In genomic region chr13:88806269-88806668, GRCm38 (mm10) we compare ENCODE assay signal across 20 mouse cellular contexts. TPM values are rescaled to one million over a fixed set of nuclear protein-coding genes. Genes with fewer than 3 reads are reported as not detected.
DNase-seq lines count a peak whose midpoint lies in the region; ATAC-seq and TF ChIP-seq lines count a peak whose summit lies in the region.
"Had no signal": no experiment of that assay in that cellular context is flagged by ENCODE, and none has a peak within 500 bp of the region (broad histone marks: within the 10 kb centered on the region; RNA-seq: fewer than 3 reads in every experiment).

No protein-coding gene starts in this region.

- 0 out of 2 replicates have a peak, but pooled peaks have one; percentile 10 for ATAC-seq in lung, embryonic 16.5 days (ENCODE audit: low read depth)
- ATAC-seq in midbrain, postnatal 0 days (ENCODE audit: low FRiP score), result no peak
- ATAC-seq: forebrain, embryonic 13.5 days; forebrain, embryonic 15.5 days; forebrain, postnatal 0 days had no signal

- no peaks in the 10 kb centered on the region for H3K27me3 ChIP-seq in lung, embryonic 16.5 days (ENCODE audit: control insufficient read depth, insufficient read depth, low read depth, low read length)
- H3K27me3 ChIP-seq in MEL (ENCODE audit: control insufficient read depth in 1 of 2, insufficient read depth in 2 of 2, low read length in 2 of 2), result no peaks in the 10 kb centered on the region
- no peaks in the 10 kb centered on the region for H3K27me3 ChIP-seq in myocyte (ENCODE audit: control insufficient read depth, insufficient read depth, insufficient read length)
- H3K27me3 ChIP-seq in midbrain, postnatal 0 days (ENCODE audit: insufficient read depth, low read length), result no peaks in the 10 kb centered on the region
- H3K27me3 ChIP-seq: embryonic facial prominence, embryonic 12.5 days; forebrain, embryonic 13.5 days; forebrain, embryonic 15.5 days had no signal

- no peaks in the 10 kb centered on the region for H3K36me3 ChIP-seq in lung, embryonic 16.5 days (ENCODE audit: control insufficient read depth, insufficient read depth, low read length)
- H3K36me3 ChIP-seq in MEL (ENCODE audit: control insufficient read depth in 1 of 2, insufficient read depth in 2 of 2, low read length in 2 of 2) (0 out of 4 replicates have a peak, but pooled peaks cover 0 to 2% of the 10 kb centered on the region in 2 experiments), myocyte (ENCODE audit: control insufficient read depth, insufficient read depth) (no peaks in the 10 kb centered on the region)
- H3K36me3 ChIP-seq in midbrain, postnatal 0 days (ENCODE audit: insufficient read depth, low read length), result no peaks in the 10 kb centered on the region
- H3K36me3 ChIP-seq: embryonic facial prominence, embryonic 10.5 days; embryonic facial prominence, embryonic 12.5 days; forebrain, embryonic 15.5 days had no signal

- H3K27ac ChIP-seq in lung, embryonic 16.5 days (ENCODE audit: low read length), result no peak overlapping the region
- no peak overlapping the region for H3K27ac ChIP-seq in MEL (ENCODE audit: control insufficient read depth, low read depth, low read length)
- H3K27ac ChIP-seq in midbrain, postnatal 0 days (ENCODE audit: low read depth, low read length), result no peak overlapping the region
- H3K27ac ChIP-seq: embryonic facial prominence, embryonic 10.5 days; embryonic facial prominence, embryonic 12.5 days; forebrain, embryonic 13.5 days; forebrain, embryonic 15.5 days had no signal

- H3K4me1 ChIP-seq in lung, embryonic 16.5 days (replicated peaks; ENCODE audit: control insufficient read depth, insufficient read depth, low read length), result peaks cover 3% of the 10 kb centered on the region; the same call in 1 of the 2 replicates
- no peaks in the 10 kb centered on the region for H3K4me1 ChIP-seq in lung, adult 2 months (ENCODE audit: control insufficient read depth, insufficient read depth, low read length)
- no peaks in the 10 kb centered on the region; a peak in 1 of 4 replicates for H3K4me1 ChIP-seq in MEL (ENCODE audit: control insufficient read depth in 1 of 2, insufficient read depth in 2 of 2, low read length in 2 of 2)
- no peaks in the 10 kb centered on the region for H3K4me1 ChIP-seq in midbrain, postnatal 0 days (ENCODE audit: insufficient read depth, low read length)
- H3K4me1 ChIP-seq: embryonic facial prominence, embryonic 10.5 days; forebrain, embryonic 13.5 days; forebrain, embryonic 15.5 days had no signal

- 61% methylated on average over 3 of the region's 3 CpGs for WGBS in lung, embryonic 16.5 days
- WGBS in lung, adult 2 months, result 70% methylated on average over 3 of the region's 3 CpGs
- WGBS in midbrain, postnatal 0 days, result 95% methylated on average over 3 of the region's 3 CpGs

- H3ac ChIP-seq in myocyte (ENCODE audit: control insufficient read depth, insufficient read length), result no peak overlapping the region

- H3K9ac ChIP-seq in lung, embryonic 16.5 days (ENCODE audit: low read length), result no peak overlapping the region
- no peak overlapping the region for H3K9ac ChIP-seq in MEL (ENCODE audit: control insufficient read depth, low read depth, low read length, poor library complexity, severe bottlenecking)
- H3K9ac ChIP-seq in midbrain, postnatal 0 days (replicated peaks; ENCODE audit: low read length, poor library complexity, severe bottlenecking), result no peak overlapping the region
- H3K9ac ChIP-seq: embryonic facial prominence, embryonic 12.5 days; forebrain, embryonic 13.5 days; forebrain, embryonic 15.5 days; forebrain, postnatal 0 days had no signal

- H3K79me2 ChIP-seq in MEL (ENCODE audit: control insufficient read depth, insufficient read depth, low read length, poor library complexity) (no peaks in the 10 kb centered on the region), myocyte (ENCODE audit: control insufficient read depth, insufficient read depth) (no peaks in the 10 kb centered on the region)

- TF ChIP-seq EP300 in MEL (IDR thresholded peaks at IDR 0.05; ENCODE audit: low read depth in 1 of 2, low read length in 2 of 2), result no peak

- TF ChIP-seq CTCF in lung, adult 2 months (IDR thresholded peaks at IDR 0.05; ENCODE audit: insufficient read depth, low read length), result no peak
- TF ChIP-seq CTCF in MEL (IDR thresholded peaks at IDR 0.05 in 2 of 3, conservative IDR thresholded peaks at IDR 0.05 in 1 of 3; ENCODE audit: control insufficient read depth in 1 of 3, insufficient read depth in 1 of 3, low read depth in 2 of 3, low read length in 3 of 3, poor library complexity in 1 of 3, severe bottlenecking in 1 of 3), result no peak
- TF ChIP-seq CTCF in midbrain, postnatal 0 days (IDR thresholded peaks at IDR 0.05), result no peak

- no peak overlapping the region for H3K4me3 ChIP-seq in lung, embryonic 16.5 days (ENCODE audit: low read length)
- no peak overlapping the region for H3K4me3 ChIP-seq in lung, adult 2 months (replicated peaks; ENCODE audit: extremely low read depth, low read depth, low read length)
- no peak overlapping the region for H3K4me3 ChIP-seq in MEL (ENCODE audit: control insufficient read depth in 1 of 2, insufficient read depth in 1 of 2, low read depth in 2 of 2, low read length in 2 of 2)
- no peak overlapping the region for H3K4me3 ChIP-seq in myocyte
- H3K4me3 ChIP-seq in midbrain, postnatal 0 days (ENCODE audit: low read depth, low read length), result no peak overlapping the region
- H3K4me3 ChIP-seq: embryonic facial prominence, embryonic 10.5 days; embryonic facial prominence, embryonic 12.5 days; forebrain, embryonic 13.5 days; forebrain, embryonic 15.5 days had no signal

- TF ChIP-seq POLR2A in lung, adult 2 months (IDR thresholded peaks at IDR 0.05; ENCODE audit: borderline replicate concordance, extremely low read depth, low read depth, low read length), result no peak
- TF ChIP-seq POLR2A in MEL (IDR thresholded peaks at IDR 0.05; ENCODE audit: control insufficient read depth in 1 of 2, insufficient read depth in 1 of 2, low read depth in 1 of 2, low read length in 2 of 2, poor library complexity in 1 of 2) (no peak), myocyte (IDR thresholded peaks at IDR 0.05; ENCODE audit: insufficient read length, low read depth) (no peak)

- no peak overlapping the region for H3K4me2 ChIP-seq in lung, embryonic 16.5 days (ENCODE audit: low read depth, low read length)
- peak overlapping the region; percentile 52 for H3K4me2 ChIP-seq in myocyte (ENCODE audit: low read depth)
- no peak overlapping the region for H3K4me2 ChIP-seq in midbrain, postnatal 0 days (ENCODE audit: low read depth, low read length, poor library complexity, severe bottlenecking)
- H3K4me2 ChIP-seq: embryonic facial prominence, embryonic 12.5 days; forebrain, embryonic 13.5 days; forebrain, embryonic 15.5 days had no signal

- intact Hi-C loops in left cerebral cortex, postnatal 14 days (cut with DNase I), result no loop called here

- no peak for DNase-seq in lung, adult 2 months
- DNase-seq in 3T3-L1 (ENCODE audit: low read depth, low spot score) (peak; percentile 36), MEL (ENCODE audit: low read depth, low spot score) (no peak)
- no peak for DNase-seq in midbrain, postnatal 0 days (ENCODE audit: low spot score)
- DNase-seq in left cerebral cortex, postnatal 14 days (ENCODE audit: low spot score in 2 of 2), result no peak
- no peak for DNase-seq in spleen, postnatal 36 days (ENCODE audit: low spot score in 2 of 2)
- DNase-seq: adrenal gland, adult 2 months; adrenal gland, postnatal 10 days; cerebellum, adult 11-12 months; cerebellum, adult 2 months; cerebellum, adult 9-10 months; cerebellum, postnatal 10 days; cerebellum, postnatal 25 days; forebrain, postnatal 0 days had no signal

- no peak for TF ChIP-seq RAD21 in MEL (IDR thresholded peaks at IDR 0.05; ENCODE audit: low read depth, low read length)

- H3K9me3 ChIP-seq in lung, embryonic 16.5 days (ENCODE audit: control insufficient read depth, low read length), result no peaks in the 10 kb centered on the region
- no peaks in the 10 kb centered on the region for H3K9me3 ChIP-seq in MEL (replicated peaks; ENCODE audit: insufficient read depth, low read length)
- H3K9me3 ChIP-seq in midbrain, postnatal 0 days (ENCODE audit: low read length), result no peaks in the 10 kb centered on the region
- H3K9me3 ChIP-seq: embryonic facial prominence, embryonic 10.5 days; embryonic facial prominence, embryonic 12.5 days; forebrain, embryonic 13.5 days; forebrain, embryonic 15.5 days had no signal

TF ChIP-seq in MEL, 35 proteins besides CTCF, POLR2A, EP300 and RAD21:
- TF ChIP-seq ZNF384 (IDR thresholded peaks at IDR 0.05; ENCODE audit: low read depth, low read length) (0 out of 2 replicates have a peak, but pooled peaks have one; percentile 21), ETS1 (IDR thresholded peaks at IDR 0.05; ENCODE audit: low read depth, low read length) (no peak)

TF ChIP-seq in myocyte, 11 proteins besides CTCF, POLR2A, EP300 and RAD21:
- TF ChIP-seq MYOG (IDR thresholded peaks at IDR 0.05; ENCODE audit: control insufficient read depth in 1 of 3, insufficient read depth in 1 of 3, insufficient read length in 2 of 3, low read depth in 2 of 3), result peak in 2 of 3 experiments; percentile 21 to 58
- TF ChIP-seq MYOD1 (IDR thresholded peaks at IDR 0.05; ENCODE audit: control insufficient read depth in 1 of 3, insufficient read length in 2 of 3, low read depth in 2 of 3), result peak in 2 of 3 experiments; percentile 87 to 88
- TF ChIP-seq TCF3 (IDR thresholded peaks at IDR 0.05; ENCODE audit: insufficient read length, low read depth), result no peak
- TF ChIP-seq TCF12 (IDR thresholded peaks at IDR 0.05; ENCODE audit: insufficient read depth, poor library complexity, severe bottlenecking), result peak; percentile 70
- TF ChIP-seq REST (IDR thresholded peaks at IDR 0.05; ENCODE audit: insufficient read depth, insufficient read length), result no peak

RNA-seq across cellular contexts. Expression of gene Edil3, which starts 15.0 kb away (rescaled TPM):
- polyA plus RNA-seq in lung, embryonic 16.5 days (2015; fragmentation: Nextera tagmentation; extraction: Ambion mirVana), result 9.4 and 9.7 TPM in 2 replicates
- polyA plus RNA-seq in lung, adult 2 months (2012; rRNA removed), result 2.7 and 3.8 TPM in 2 replicates
- total RNA-seq in MEL (2012; rRNA removed), result not detected in 2 replicates
- not detected for polyA plus RNA-seq in MEL (2012; ENCODE audit: insufficient read depth in 1 of 2, insufficient read length in 2 of 2, low read depth in 1 of 2, low replicate concordance in 2 of 2, missing spikeins in 1 of 2)
- polyA plus RNA-seq in myocyte (2012; fragmentation: generic; extraction: Trizol), result 7.4 TPM
- 85.9 and 99.1 TPM in 2 replicates for total RNA-seq in midbrain, postnatal 0 days (2014; rRNA removed)
- 48.3 and 49.1 TPM in 2 replicates for polyA plus RNA-seq in midbrain, postnatal 0 days (2015; fragmentation: Nextera tagmentation; extraction: Ambion mirVana)
- 10 to 100 TPM; 74.6 to 77.9 TPM for total RNA-seq in left cerebral cortex, postnatal 14 days (2021)
